Mouse (Mus musculus): ENCODE results near the gene Hba-a2. TPM values are rescaled to one million over a fixed set of nuclear protein-coding genes. Genes with fewer than 3 reads are reported as not detected.

Hba-a2 gene
- polyA plus RNA-seq, 1 experiment = 1.4 TPM

GRCm38 (mm10) chr11:32266194-32266593 is 30.1 kb upstream of the Hba-a2 start:
- Histone ChIP-seq H3K4me1 (ENCODE audit: control insufficient read depth, insufficient read depth, low read length) (peaks cover 19% of the 10 kb centered on the region), H3K27ac (ENCODE audit: insufficient read depth, low read depth, low read length) (no peak overlapping the region), H3K4me3 (ENCODE audit: insufficient read depth, low read length) (no peak overlapping the region)
- TF ChIP-seq CTCF (IDR thresholded peaks at IDR 0.05; ENCODE audit: low read depth, low read length) = no peak
- TF ChIP-seq POLR2A (IDR thresholded peaks at IDR 0.05; ENCODE audit: borderline replicate concordance, low read depth, low read length) = no peak

GRCm38 (mm10) chr11:32266776-32267175 is 29.5 kb upstream of the Hba-a2 start:
- Histone ChIP-seq H3K4me1 (ENCODE audit: control insufficient read depth, insufficient read depth, low read length) (peaks cover 23% of the 10 kb centered on the region), H3K4me3 (ENCODE audit: insufficient read depth, low read length) (peak overlapping the region; percentile 99), H3K27ac (ENCODE audit: insufficient read depth, low read depth, low read length) (0 out of 2 replicates have a peak overlapping the region, but pooled peaks have one; percentile 79)
- no peak for TF ChIP-seq CTCF (IDR thresholded peaks at IDR 0.05; ENCODE audit: low read depth, low read length)
- no peak for TF ChIP-seq POLR2A (IDR thresholded peaks at IDR 0.05; ENCODE audit: borderline replicate concordance, low read depth, low read length)

- TF ChIP-seq CTCF (IDR thresholded peaks at IDR 0.05; ENCODE audit: low read depth, low read length) = no peak
- peak; percentile 58; the same call in 1 of the 2 replicates for TF ChIP-seq POLR2A (IDR thresholded peaks at IDR 0.05; ENCODE audit: borderline replicate concordance, low read depth, low read length)
- peak within 1 kb of the TSS; percentile 99 for H3K4me3 ChIP-seq (ENCODE audit: insufficient read depth, low read length)
- peak within 1 kb of the TSS; percentile 79 for H3K27ac ChIP-seq (ENCODE audit: insufficient read depth, low read depth, low read length)
- H3K4me1 ChIP-seq (ENCODE audit: control insufficient read depth, insufficient read depth, low read length) = peaks cover 25% of the 10 kb centered on the region
Measured at GRCm38 (mm10) chr11:32267188-32267884, 29.0 kb upstream of the Hba-a2 start, which contains the start of gene Nprl3. Nprl3 (minus strand) TSS chr11:32267707.

- TF ChIP-seq POLR2A (IDR thresholded peaks at IDR 0.05; ENCODE audit: borderline replicate concordance, low read depth, low read length) (no peak), CTCF (IDR thresholded peaks at IDR 0.05; ENCODE audit: low read depth, low read length) (no peak)
- H3K27ac ChIP-seq (ENCODE audit: insufficient read depth, low read depth, low read length) = peak overlapping the region; percentile 54; the same call in 1 of the 2 replicates
- H3K4me1 ChIP-seq (ENCODE audit: control insufficient read depth, insufficient read depth, low read length) = peaks cover 25% of the 10 kb centered on the region
- peak overlapping the region; percentile 99 for H3K4me3 ChIP-seq (ENCODE audit: insufficient read depth, low read length)
Measured at GRCm38 (mm10) chr11:32267964-32268363, 28.3 kb upstream of the Hba-a2 start.

GRCm38 (mm10) chr11:32268952-32269351 is 27.3 kb upstream of the Hba-a2 start:
- no peak for TF ChIP-seq CTCF (IDR thresholded peaks at IDR 0.05; ENCODE audit: low read depth, low read length)
- no peak for TF ChIP-seq POLR2A (IDR thresholded peaks at IDR 0.05; ENCODE audit: borderline replicate concordance, low read depth, low read length)
- Histone ChIP-seq H3K4me1 (ENCODE audit: control insufficient read depth, insufficient read depth, low read length) (peaks cover 25% of the 10 kb centered on the region), H3K27ac (ENCODE audit: insufficient read depth, low read depth, low read length) (no peak overlapping the region), H3K4me3 (ENCODE audit: insufficient read depth, low read length) (no peak overlapping the region)

GRCm38 (mm10) chr11:32271178-32271577 is 25.1 kb upstream of the Hba-a2 start:
- peaks cover 14% of the 10 kb centered on the region for H3K4me1 ChIP-seq (ENCODE audit: control insufficient read depth, insufficient read depth, low read length)
- peak overlapping the region; percentile 33; the same call in 1 of the 2 replicates for H3K27ac ChIP-seq (ENCODE audit: insufficient read depth, low read depth, low read length)
- TF ChIP-seq CTCF (IDR thresholded peaks at IDR 0.05; ENCODE audit: low read depth, low read length) (no peak), POLR2A (IDR thresholded peaks at IDR 0.05; ENCODE audit: borderline replicate concordance, low read depth, low read length) (no peak)
- no peak overlapping the region for H3K4me3 ChIP-seq (ENCODE audit: insufficient read depth, low read length)

- Histone ChIP-seq H3K4me1 (ENCODE audit: control insufficient read depth, insufficient read depth, low read length) (peaks cover 4% of the 10 kb centered on the region), H3K4me3 (ENCODE audit: insufficient read depth, low read length) (no peak within 1 kb of the TSS), H3K27ac (ENCODE audit: insufficient read depth, low read depth, low read length) (no peak within 1 kb of the TSS)
- TF ChIP-seq CTCF (IDR thresholded peaks at IDR 0.05; ENCODE audit: low read depth, low read length) = no peak
- no peak for TF ChIP-seq POLR2A (IDR thresholded peaks at IDR 0.05; ENCODE audit: borderline replicate concordance, low read depth, low read length)
Measured at GRCm38 (mm10) chr11:32276347-32276746, 19.9 kb upstream of the Hba-a2 start, which contains the start of gene Hba-x. Hba-x (plus strand) TSS chr11:32276400.

GRCm38 (mm10) chr11:32277736-32278457 is 18.4 kb upstream of the Hba-a2 start:
- Histone ChIP-seq H3K4me1 (ENCODE audit: control insufficient read depth, insufficient read depth, low read length) (no peaks in the 10 kb centered on the region), H3K27ac (ENCODE audit: insufficient read depth, low read depth, low read length) (no peak overlapping the region)

GRCm38 (mm10) chr11:32278458-32278957 is 17.8 kb upstream of the Hba-a2 start:
- no peaks in the 10 kb centered on the region for H3K4me1 ChIP-seq (ENCODE audit: control insufficient read depth, insufficient read depth, low read length)
- TF ChIP-seq CTCF (IDR thresholded peaks at IDR 0.05; ENCODE audit: low read depth, low read length) (no peak), POLR2A (IDR thresholded peaks at IDR 0.05; ENCODE audit: borderline replicate concordance, low read depth, low read length) (no peak)
- no peak overlapping the region for H3K27ac ChIP-seq (ENCODE audit: insufficient read depth, low read depth, low read length)
- no peak overlapping the region for H3K4me3 ChIP-seq (ENCODE audit: insufficient read depth, low read length)

More at GRCm38 (mm10) chr11:32277736-32278457, 18.4 kb upstream of the Hba-a2 start:
- no peak overlapping the region for H3K4me3 ChIP-seq (ENCODE audit: insufficient read depth, low read length)
- TF ChIP-seq CTCF (IDR thresholded peaks at IDR 0.05; ENCODE audit: low read depth, low read length) (no peak), POLR2A (IDR thresholded peaks at IDR 0.05; ENCODE audit: borderline replicate concordance, low read depth, low read length) (no peak)
